Mouse (Mus musculus): ENCODE measurements around the gene Kif17.
A peak's percentile ranks its signal among the peaks of the same experiment; 100 is the strongest.
"Not testable (repeated sequence)": the region's sequence is repeated elsewhere in the genome, so short reads cannot be mapped to it uniquely, and the experiment has no call there.

The Kif17 gene

GRCm38 (mm10) chr4:138315781-138316180 is 65.5 kb downstream of the Kif17 start:
- DNase-seq, result no peak

- no peak for DNase-seq
These were observed 66.1 kb downstream of the Kif17 start for GRCm38 (mm10) chr4:138316369-138316768.

- peak; percentile 27 to 82 for DNase-seq
These were observed 68.5 kb downstream of the Kif17 start for GRCm38 (mm10) chr4:138318509-138319266.

- peak; percentile 84 to 88 for DNase-seq
These were observed 69.3 kb downstream of the Kif17 start for GRCm38 (mm10) chr4:138319508-138319907.

- no peak for DNase-seq
These were observed 70.5 kb downstream of the Kif17 start for GRCm38 (mm10) chr4:138320711-138321110.

DNA sequence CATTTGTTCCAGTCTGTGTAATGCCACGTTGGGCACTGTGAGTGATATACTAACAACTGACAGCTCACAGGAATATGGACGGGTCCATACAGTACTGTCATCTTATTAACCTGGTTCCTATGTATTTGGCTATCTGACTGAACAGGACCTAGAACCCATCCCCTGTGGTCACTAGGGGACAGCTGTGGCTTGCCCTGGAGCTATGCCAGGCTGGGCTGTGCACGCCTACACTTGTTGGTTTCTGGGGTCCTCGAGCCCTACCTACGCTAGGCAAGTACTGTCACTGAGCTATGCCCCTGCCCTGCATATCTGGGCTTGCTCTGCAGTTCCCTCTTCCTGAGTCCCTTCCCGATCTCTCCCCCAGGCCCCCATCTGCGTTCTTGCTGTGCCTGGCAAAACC is 71.3 kb downstream of the Kif17 start:
- DNase-seq, result no peak

- no peak for DNase-seq
These were observed 72.5 kb downstream of the Kif17 start for GRCm38 (mm10) chr4:138322692-138323091.

DNA sequence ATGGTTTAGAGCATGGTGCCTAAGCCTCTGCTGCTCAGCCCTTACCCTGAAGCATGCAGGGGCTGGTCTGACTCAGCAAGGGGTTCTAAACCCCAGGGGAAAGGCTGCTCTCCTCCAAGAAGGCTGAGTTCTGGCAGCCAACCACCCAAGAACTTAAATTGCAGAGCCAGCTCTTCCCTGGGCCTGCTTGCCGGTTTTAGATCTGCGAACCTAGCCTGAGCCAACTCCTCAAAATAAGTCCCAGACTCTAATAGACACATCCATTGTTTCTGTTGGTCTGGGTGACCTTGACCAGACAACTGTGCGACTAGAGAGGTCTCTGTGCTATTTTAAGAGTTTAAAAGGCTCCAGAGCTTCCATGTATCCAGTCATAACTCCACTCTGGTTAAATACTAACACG is 73.5 kb downstream of the Kif17 start:
- no peak for DNase-seq

- no peak for DNase-seq
These were observed 74.2 kb downstream of the Kif17 start for GRCm38 (mm10) chr4:138324451-138324850.

DNA sequence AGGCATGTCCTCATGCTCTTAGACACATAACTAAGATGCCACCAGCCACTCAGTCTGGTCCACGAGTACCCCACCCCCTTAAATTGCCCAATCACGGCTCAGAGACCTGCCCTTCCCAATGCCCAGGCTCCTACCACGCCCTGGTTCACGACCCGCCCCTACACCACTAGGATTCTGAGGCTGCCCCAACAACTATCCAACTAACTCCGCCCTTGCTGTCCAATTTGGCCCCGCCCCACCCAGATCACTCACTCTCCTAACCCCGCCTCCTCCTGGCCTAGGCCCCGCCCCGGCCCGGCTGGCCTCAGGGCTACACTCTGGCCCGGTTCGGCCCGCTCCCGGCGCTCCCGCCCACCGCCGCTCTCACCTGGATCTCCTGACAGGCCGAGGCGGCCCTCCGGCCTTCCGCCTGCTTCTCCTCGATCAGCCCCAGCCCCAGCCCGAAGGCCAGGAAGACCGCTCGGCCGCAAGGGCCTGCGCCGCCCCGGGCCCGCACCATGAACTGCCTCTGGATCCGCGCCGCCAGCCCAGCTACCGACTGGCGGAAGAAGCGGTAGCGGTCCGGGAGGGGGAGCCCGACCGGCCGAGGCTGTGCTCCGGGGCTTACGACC is 75.3 kb downstream of the Kif17 start:
- DNase-seq, result peak; percentile 99 to 100

GRCm38 (mm10) chr4:138326077-138326695 is 76.0 kb downstream of the Kif17 start, which contains the start of gene Pink1:
TSS of gene Pink1 (minus strand) at chr4:138326307.
- DNase-seq, result peak; percentile 94 to 95

DNA sequence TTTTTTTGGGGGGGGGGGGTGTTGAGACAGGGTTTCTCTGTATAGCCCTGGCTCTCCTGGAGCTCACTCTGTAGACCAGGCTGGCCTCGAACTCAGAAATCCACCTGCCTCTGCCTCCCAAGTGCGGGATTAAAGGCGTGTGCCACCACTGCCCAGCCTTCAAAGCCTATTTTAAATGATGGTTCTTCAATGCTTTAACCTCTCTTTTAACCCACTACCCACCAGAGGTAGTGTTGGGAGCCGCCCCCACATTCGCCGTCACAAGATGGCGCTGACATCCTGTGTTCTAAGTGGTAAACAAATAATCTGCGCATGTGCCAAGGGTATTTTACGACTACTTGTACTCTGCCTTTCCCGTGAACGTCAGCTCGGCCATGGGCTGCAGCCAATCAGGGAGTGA is 76.9 kb downstream of the Kif17 start:
- not testable (repeated sequence) for DNase-seq

DNA sequence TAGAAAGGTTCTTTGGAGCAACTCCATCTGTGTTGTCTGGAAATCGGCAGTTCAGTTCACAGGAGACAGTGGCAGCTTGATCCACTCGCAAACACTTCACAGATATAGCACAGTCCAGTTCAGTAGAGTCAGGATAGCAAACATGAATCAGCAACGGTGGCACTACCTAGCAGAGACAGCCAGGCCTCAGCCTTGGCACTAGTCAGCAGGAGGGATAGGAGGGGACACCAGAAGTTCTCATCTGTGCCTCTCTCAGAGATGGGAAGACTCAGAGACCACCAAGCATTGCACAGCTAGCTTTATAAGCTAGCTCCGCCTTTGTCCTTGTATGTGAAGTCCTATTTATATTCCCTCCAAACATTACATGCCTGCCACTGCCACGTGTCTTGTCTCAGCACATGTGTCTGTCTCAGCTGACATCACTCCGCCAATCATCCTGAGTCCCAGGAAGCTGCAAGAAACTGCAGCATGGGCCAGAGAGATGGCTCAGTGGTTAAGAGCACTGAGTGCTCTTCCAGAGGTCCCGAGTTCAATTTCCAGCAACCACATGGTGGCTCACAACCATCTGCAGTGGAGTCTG is 77.7 kb downstream of the Kif17 start:
- no peak for DNase-seq

DNA sequence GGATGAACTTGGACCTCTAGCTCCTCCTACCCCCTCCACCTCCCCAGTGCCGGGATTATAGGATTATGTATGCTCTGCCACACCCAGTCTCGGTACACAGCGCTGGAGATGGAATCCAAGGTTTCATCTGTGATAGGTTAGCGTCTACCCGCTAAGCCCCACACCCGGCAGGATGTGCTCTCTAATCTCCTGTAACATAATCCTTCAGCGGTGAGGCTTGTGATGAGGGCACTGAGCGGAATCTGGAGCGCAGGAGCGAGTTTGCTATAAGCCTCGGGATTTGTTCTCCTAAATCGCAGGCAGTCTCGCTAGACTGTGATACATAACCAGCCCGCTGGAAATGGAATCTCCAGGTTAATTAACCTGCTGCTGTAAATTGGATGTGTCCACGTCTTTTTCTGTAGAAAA is 80.0 kb downstream of the Kif17 start:
- no peak for DNase-seq

- no peak for DNase-seq
These were observed 81.4 kb downstream of the Kif17 start for GRCm38 (mm10) chr4:138331647-138332046.

GRCm38 (mm10) chr4:138333135-138333534 is 82.9 kb downstream of the Kif17 start:
- no peak for DNase-seq

GRCm38 (mm10) chr4:138335036-138335435 is 84.8 kb downstream of the Kif17 start:
- no peak for DNase-seq

DNA sequence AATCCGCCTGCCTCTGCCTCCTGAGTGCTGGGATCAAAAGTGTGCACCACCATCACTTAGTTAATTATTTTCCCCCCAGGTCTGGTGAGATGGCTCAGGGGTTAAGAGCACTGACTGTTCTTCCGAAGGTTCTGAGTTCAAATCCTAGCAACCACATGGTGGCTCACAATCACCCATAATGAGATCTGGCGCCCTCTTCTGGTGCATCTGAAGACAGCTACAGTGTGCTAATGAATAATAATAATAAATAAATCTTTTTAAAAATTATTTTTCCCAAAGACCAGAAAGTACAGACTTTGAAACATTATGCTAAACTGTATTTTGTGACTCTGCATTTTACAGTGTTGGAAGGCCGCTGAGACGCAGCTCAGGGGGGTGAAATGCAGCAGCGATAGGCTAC is 85.4 kb downstream of the Kif17 start:
- DNase-seq, result peak in 1 of 2 experiments; percentile 52

DNA sequence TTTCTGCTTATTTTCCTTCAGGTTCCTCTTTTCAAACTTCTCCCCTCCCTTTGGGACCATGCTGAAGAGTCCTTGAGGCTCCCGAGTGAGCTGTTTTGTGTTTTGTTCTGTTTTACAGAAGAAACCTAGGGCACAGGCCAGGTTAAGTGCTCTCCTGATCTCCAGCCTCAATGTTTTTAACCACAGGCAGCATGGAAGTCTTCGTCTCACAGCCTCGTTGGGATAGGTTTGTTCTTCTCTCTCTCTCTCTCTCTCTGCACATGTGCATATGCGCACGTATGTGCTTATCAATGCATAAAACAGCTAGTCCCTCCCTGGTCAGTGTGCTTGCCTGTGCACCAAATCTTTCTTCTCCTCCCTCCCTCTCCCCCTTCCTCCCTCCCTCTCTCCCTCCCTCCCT is 86.6 kb downstream of the Kif17 start:
- DNase-seq, result no peak

DNA sequence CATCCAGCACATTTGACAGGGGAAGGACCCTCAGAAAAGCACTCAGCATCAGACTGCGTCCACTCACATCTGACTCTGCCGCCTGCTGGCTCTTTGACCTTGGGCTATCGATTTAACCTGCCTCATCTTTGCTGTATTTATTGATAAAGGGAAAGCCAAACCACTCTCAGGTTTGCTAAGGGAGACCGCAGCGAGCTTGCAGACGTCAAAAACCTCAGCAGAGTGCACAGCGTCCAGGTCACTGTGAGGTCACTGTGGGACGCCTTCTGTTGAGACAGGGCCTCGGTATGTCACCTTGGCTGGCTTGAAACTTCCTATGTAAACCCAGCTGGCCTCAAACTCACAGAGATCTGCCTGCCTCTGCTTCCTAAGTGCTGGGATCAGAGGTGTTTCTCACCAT is 87.1 kb downstream of the Kif17 start:
- DNase-seq, result no peak

- DNase-seq, result peak; percentile 62 to 80
These were observed 89.7 kb downstream of the Kif17 start for GRCm38 (mm10) chr4:138339963-138340362.

- DNase-seq, result no peak
These were observed 91.2 kb downstream of the Kif17 start for GRCm38 (mm10) chr4:138341393-138341792.

GRCm38 (mm10) chr4:138342048-138342447 is 91.8 kb downstream of the Kif17 start:
- DNase-seq, result peak; percentile 43 to 54

GRCm38 (mm10) chr4:138342778-138343177 is 92.5 kb downstream of the Kif17 start:
- peak; percentile 87 to 93 for DNase-seq
